Mouse (Mus musculus) embryonic facial prominence, embryonic 10.5 days (tissue): ENCODE results near the gene S1pr2. TPM values are rescaled to one million over a fixed set of nuclear protein-coding genes. Genes with fewer than 3 reads are reported as not detected.
"Not testable (repeated sequence)": the region's sequence is repeated elsewhere in the genome, so short reads cannot be mapped to it uniquely, and the experiment has no call there.

Source experiments
- DNase-seq: peaks from one replicate; pipeline ENCODE4 v3.0.0-alpha.2; 2017; ENCODE audit warnings: low spot score
- H3K27ac ChIP-seq: fragments of 300-500 bp; sonication (generic); replicated peaks from 2 replicates; pipeline ENCODE4 v1.5.1; 2016; ENCODE audit warnings: mild to moderate bottlenecking
- H3K27me3 ChIP-seq: fragments of 300-500 bp; sonication (generic); replicated peaks from 2 replicates; pipeline ENCODE4 v1.6.1; 2016; ENCODE audit warnings: low read depth, mild to moderate bottlenecking; ENCODE audit not compliant: poor library complexity, severe bottlenecking
- H3K36me3 ChIP-seq: fragments of 300-500 bp; sonication (generic); replicated peaks from 2 replicates; pipeline ENCODE4 v1.6.1; 2016; ENCODE audit warnings: mild to moderate bottlenecking, moderate library complexity
- H3K4me1 ChIP-seq: fragments of 300-500 bp; sonication (generic); 2 replicates; pipeline ENCODE4 v1.6.1; 2016
- H3K4me3 ChIP-seq: fragments of 300-500 bp; sonication (generic); 2 replicates; pipeline ENCODE4 v1.5.1; 2016; ENCODE audit warnings: mild to moderate bottlenecking, moderate library complexity
- H3K9me3 ChIP-seq: fragments of 300-500 bp; sonication (generic); 2 replicates; pipeline ENCODE4 v1.6.1; 2016; ENCODE audit warnings: mild to moderate bottlenecking
- WGBS: fragments of 180-500 bp; shearing (Covaris S2); methylation state at CpG from one replicate; pipeline ENCODE4 v1.1.7; 2016; 5-methylcytosine and 5-hydroxymethylcytosine counted together
- polyA plus RNA-seq: library from polyadenylated mRNA; unstranded; fragments of >200 nt; fragmentation: Nextera tagmentation; extraction: Ambion mirVana; gene quantifications from 2 replicates; pipeline ENCODE4 v1.2.1, GENCODE M21; 2016

S1pr2 gene
- polyA plus RNA-seq, 1 experiment from 2014 or later: 42.8 TPM

GRCm38 (mm10) chr9:21011846-21012312 is 35.3 kb upstream of the S1pr2 start:
- 0 out of 2 replicates have a peak overlapping the region, but pooled peaks have one; percentile 6 for H3K27ac ChIP-seq
- 63% methylated on average over 5 of the region's 5 CpGs for WGBS
- peaks cover 28% of the 10 kb centered on the region for H3K4me1 ChIP-seq
- H3K4me3 ChIP-seq: no peak overlapping the region
- no peaks in the 10 kb centered on the region for H3K9me3 ChIP-seq
- H3K27me3 ChIP-seq: peaks cover 38% of the 10 kb centered on the region
- no peak for DNase-seq
- peaks cover 27% of the 10 kb centered on the region for H3K36me3 ChIP-seq

- Histone ChIP-seq H3K4me1 (peaks cover 20% of the 10 kb centered on the region), H3K27me3 (peaks cover 30% of the 10 kb centered on the region), H3K36me3 (peaks cover 36% of the 10 kb centered on the region)
- H3K27ac ChIP-seq, H3K4me3 ChIP-seq, DNase-seq, H3K9me3 ChIP-seq: not testable (repeated sequence)
- WGBS: 73% methylated on average over 9 of the region's 9 CpGs
These were observed 34.5 kb upstream of the S1pr2 start for GRCm38 (mm10) chr9:21010939-21011541.

- no peak overlapping the region for H3K4me3 ChIP-seq
- peaks cover 43% of the 10 kb centered on the region for H3K36me3 ChIP-seq
- peaks cover 13% of the 10 kb centered on the region for H3K4me1 ChIP-seq
- H3K27me3 ChIP-seq: peaks cover 23% of the 10 kb centered on the region
- H3K9me3 ChIP-seq: no peaks in the 10 kb centered on the region
- DNase-seq: no peak
- WGBS: 69% methylated on average over 2 of the region's 2 CpGs
- H3K27ac ChIP-seq: no peak overlapping the region
These were observed 33.8 kb upstream of the S1pr2 start for GRCm38 (mm10) chr9:21010362-21010761.

- peaks cover 53% of the 10 kb centered on the region for H3K36me3 ChIP-seq
These were observed 31.4 kb upstream of the S1pr2 start for GRCm38 (mm10) chr9:21008007-21008406.

GRCm38 (mm10) chr9:21007313-21007952 is 30.9 kb upstream of the S1pr2 start:
- Histone ChIP-seq H3K27me3 (no peaks in the 10 kb centered on the region), H3K4me3 (no peak overlapping the region), H3K9me3 (no peaks in the 10 kb centered on the region), H3K36me3 (peaks cover 53% of the 10 kb centered on the region), H3K27ac (no peak overlapping the region), H3K4me1 (peaks cover 13% of the 10 kb centered on the region)
- WGBS: 93% methylated on average over 10 of the region's 10 CpGs
- DNase-seq: no peak

More at GRCm38 (mm10) chr9:21008007-21008406, 31.4 kb upstream of the S1pr2 start:
- no peak for DNase-seq
- H3K4me3 ChIP-seq: no peak overlapping the region
- no peaks in the 10 kb centered on the region for H3K27me3 ChIP-seq
- WGBS: 86% methylated on average over 7 of the region's 7 CpGs
- H3K27ac ChIP-seq: no peak overlapping the region
- peaks cover 13% of the 10 kb centered on the region for H3K4me1 ChIP-seq
- no peaks in the 10 kb centered on the region for H3K9me3 ChIP-seq

GRCm38 (mm10) chr9:21002627-21003551 is 26.3 kb upstream of the S1pr2 start, which contains the start of gene Mrpl4:
Gene Mrpl4, plus strand, starts transcription at chr9:21002738.
- Histone ChIP-seq H3K4me3 (peak within 1 kb of the TSS; percentile 92), H3K27me3 (no peaks in the 10 kb centered on the region), H3K4me1 (peaks cover 11% of the 10 kb centered on the region), H3K27ac (peak within 1 kb of the TSS; percentile 86), H3K9me3 (no peaks in the 10 kb centered on the region), H3K36me3 (peaks cover 36% of the 10 kb centered on the region)
- WGBS: under 1% methylated on average over 72 of the region's 72 CpGs
- peak; percentile 93 for DNase-seq

- 15% methylated on average over 7 of the region's 7 CpGs for WGBS
- Histone ChIP-seq H3K4me1 (peaks cover 11% of the 10 kb centered on the region), H3K4me3 (peak overlapping the region; percentile 92), H3K9me3 (no peaks in the 10 kb centered on the region), H3K36me3 (peaks cover 30% of the 10 kb centered on the region), H3K27ac (peak overlapping the region; percentile 86), H3K27me3 (no peaks in the 10 kb centered on the region)
- no peak for DNase-seq
These were observed 25.7 kb upstream of the S1pr2 start for GRCm38 (mm10) chr9:21002270-21002626.

GRCm38 (mm10) chr9:21001651-21002200 is 25.1 kb upstream of the S1pr2 start:
- peaks cover 24% of the 10 kb centered on the region for H3K36me3 ChIP-seq
- H3K27ac ChIP-seq: no peak overlapping the region
- no peak overlapping the region for H3K4me3 ChIP-seq
- WGBS: 68% methylated on average over 6 of the region's 6 CpGs
- no peaks in the 10 kb centered on the region for H3K27me3 ChIP-seq
- DNase-seq: no peak
- peaks cover 11% of the 10 kb centered on the region for H3K4me1 ChIP-seq
- no peaks in the 10 kb centered on the region for H3K9me3 ChIP-seq

- Histone ChIP-seq H3K36me3 (peaks cover 15% of the 10 kb centered on the region), H3K9me3 (no peaks in the 10 kb centered on the region), H3K4me1 (peaks cover 11% of the 10 kb centered on the region), H3K4me3 (no peak overlapping the region), H3K27ac (no peak overlapping the region), H3K27me3 (no peaks in the 10 kb centered on the region)
- no peak for DNase-seq
These were observed 24.2 kb upstream of the S1pr2 start for GRCm38 (mm10) chr9:21000811-21001210.

GRCm38 (mm10) chr9:20998337-20998736 is 21.8 kb upstream of the S1pr2 start:
- DNase-seq, H3K9me3 ChIP-seq, H3K27me3 ChIP-seq, H3K27ac ChIP-seq, H3K4me1 ChIP-seq, H3K36me3 ChIP-seq, H3K4me3 ChIP-seq: not testable (repeated sequence)
- WGBS: 69% methylated on average over 1 of the region's 1 CpGs

- WGBS: 87% methylated on average over 8 of the region's 8 CpGs
- no peaks in the 10 kb centered on the region for H3K36me3 ChIP-seq
- H3K4me1 ChIP-seq: peaks cover 6% of the 10 kb centered on the region
- H3K27ac ChIP-seq: no peak overlapping the region
- no peak overlapping the region for H3K4me3 ChIP-seq
- no peak for DNase-seq
- no peaks in the 10 kb centered on the region for H3K27me3 ChIP-seq
- H3K9me3 ChIP-seq: no peaks in the 10 kb centered on the region
These were observed 20.5 kb upstream of the S1pr2 start for GRCm38 (mm10) chr9:20997065-20997464.

- 75% methylated on average over 3 of the region's 3 CpGs for whole genome bisulfite sequencing
- DNase-seq: no peak
- no peaks in the 10 kb centered on the region for H3K9me3 ChIP-seq
- H3K4me1 ChIP-seq: peaks cover 14% of the 10 kb centered on the region
- no peak overlapping the region for H3K4me3 ChIP-seq
- H3K27ac ChIP-seq: no peak overlapping the region
- H3K36me3 ChIP-seq: no peaks in the 10 kb centered on the region
- H3K27me3 ChIP-seq: no peaks in the 10 kb centered on the region
These were observed 18.5 kb upstream of the S1pr2 start for GRCm38 (mm10) chr9:20995069-20995468.
